Mouse (Mus musculus): ENCODE data around the gene Mfge8.

The Mfge8 gene

GRCm38 (mm10) chr7:79129883-79130282 is 19.0 kb downstream of the Mfge8 start:
- no peak for DNase-seq (ENCODE audit: low spot score)

GRCm38 (mm10) chr7:79123465-79123864 is 25.4 kb downstream of the Mfge8 start:
- no peak for DNase-seq (ENCODE audit: low spot score)

GRCm38 (mm10) chr7:79113848-79114247 is 35.0 kb downstream of the Mfge8 start:
- no peak for DNase-seq (ENCODE audit: low spot score)

- DNase-seq (ENCODE audit: low spot score), result no peak
Observed at GRCm38 (mm10) chr7:79096492-79096891, 52.4 kb downstream of the Mfge8 start.

GRCm38 (mm10) chr7:79089111-79089510 is 59.7 kb downstream of the Mfge8 start:
- no peak for DNase-seq (ENCODE audit: low spot score)
